In the genomic region with DNA sequence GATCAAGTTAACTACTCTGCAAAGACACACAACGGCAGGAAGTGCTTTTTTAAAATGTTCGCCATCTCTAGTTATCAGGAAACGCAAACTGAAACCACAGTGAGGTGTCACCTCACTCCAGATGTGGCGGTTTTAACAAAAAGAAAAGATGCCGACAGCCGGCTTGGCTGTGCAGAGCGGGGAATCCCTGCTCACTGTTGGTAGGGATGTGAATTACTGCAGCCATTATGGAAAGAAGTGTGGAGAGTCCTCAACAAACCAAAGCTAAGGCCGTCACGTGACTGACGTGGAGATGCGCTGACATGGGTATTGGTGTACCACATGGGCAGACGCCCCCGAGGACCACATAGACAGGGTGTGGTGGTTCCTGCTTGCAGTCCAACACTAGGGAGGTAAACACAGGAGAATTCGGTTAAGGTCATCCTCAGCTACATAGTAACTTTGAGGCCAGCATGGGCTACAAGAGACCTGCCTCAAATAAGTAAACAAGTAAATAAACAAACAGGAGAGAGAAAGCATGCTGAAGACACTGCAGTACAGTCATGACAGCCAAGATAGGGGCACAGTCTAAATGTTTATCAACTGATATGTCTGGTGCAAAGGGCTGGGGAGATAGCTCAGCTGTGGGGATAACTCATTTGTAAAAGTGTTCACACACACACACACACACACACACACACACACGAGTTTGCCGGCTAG, we compare ENCODE assay signal across 18 mouse cellular contexts. TPM values are rescaled to one million over a fixed set of nuclear protein-coding genes. Genes with fewer than 3 reads are reported as not detected.
A peak's percentile ranks its signal among the peaks of the same experiment; 100 is the strongest.
DNase-seq lines count a peak whose midpoint lies in the region; ATAC-seq and TF ChIP-seq lines count a peak whose summit lies in the region.
"Had no signal": no experiment of that assay in that cellular context is flagged by ENCODE, and none has a peak within 500 bp of the region (broad histone marks: within the 10 kb centered on the region; RNA-seq: fewer than 3 reads in every experiment).

No protein-coding gene starts in this region.

- H3K9ac ChIP-seq in liver, embryonic 16.5 days (ENCODE audit: low read depth, low read length): no peak overlapping the region
- H3K9ac ChIP-seq: embryonic facial prominence, embryonic 12.5 days; forebrain, embryonic 13.5 days; heart, embryonic 12.5 days; hindbrain, embryonic 12.5 days; midbrain, embryonic 15.5 days had no signal

- no peak for TF ChIP-seq CTCF in thymus, adult 2 months (IDR thresholded peaks at IDR 0.05; ENCODE audit: borderline replicate concordance, control insufficient read depth, extremely low read depth, insufficient read depth, low read length, poor library complexity)
- no peak for TF ChIP-seq CTCF in layer of hippocampus, adult 2 months (conservative IDR thresholded peaks at IDR 0.05)

- H3K4me2 ChIP-seq in liver, embryonic 16.5 days (ENCODE audit: low read depth, low read length): peak overlapping the region; percentile 24; the same call in 1 of the 2 replicates
- H3K4me2 ChIP-seq: embryonic facial prominence, embryonic 12.5 days; forebrain, embryonic 13.5 days; heart, embryonic 12.5 days; hindbrain, embryonic 12.5 days; midbrain, embryonic 15.5 days had no signal

- ATAC-seq in CD4-positive, CD25-positive, alpha-beta regulatory T cell, adult 4 months: peak; percentile 84
- peak; percentile 54 for ATAC-seq in erythroblast, adult 5-6 weeks (replicated peaks; ENCODE audit: low FRiP score, poor library complexity, severe bottlenecking)
- ATAC-seq in liver, embryonic 16.5 days (ENCODE audit: low read depth): peak; percentile 77
- ATAC-seq: forebrain, embryonic 13.5 days; midbrain, embryonic 15.5 days had no signal

- DNase-seq in thymus, adult 2 months: peak; percentile 60
- no peak for DNase-seq in urinary bladder, postnatal 36 days (ENCODE audit: low spot score in 2 of 2)
- DNase-seq in adipocyte (ENCODE audit: low spot score): no peak
- DNase-seq in layer of hippocampus, adult 2 months (ENCODE audit: low spot score in 2 of 2): no peak
- DNase-seq in adrenal gland, postnatal 25 days: no peak
- DNase-seq: cerebellum, postnatal 10 days; gastrocnemius, adult 2 months; kidney, adult 8-10 months; left cerebral cortex, postnatal 4 days; right cerebral cortex, adult 18-20 months had no signal

- H3K4me1 ChIP-seq in liver, embryonic 16.5 days (ENCODE audit: control insufficient read depth, low read depth, low read length): peaks cover 16% of the 10 kb centered on the region
- H3K4me1 ChIP-seq in thymus, adult 2 months (replicated peaks; ENCODE audit: control insufficient read depth, insufficient read depth, low read length): peaks cover 30% of the 10 kb centered on the region
- H3K4me1 ChIP-seq: embryonic facial prominence, embryonic 12.5 days; forebrain, embryonic 13.5 days; heart, embryonic 12.5 days; hindbrain, embryonic 12.5 days; midbrain, embryonic 15.5 days had no signal

- no peak overlapping the region for H3K27ac ChIP-seq in liver, embryonic 16.5 days (ENCODE audit: low read length)
- peak overlapping the region; percentile 74 for H3K27ac ChIP-seq in thymus, adult 2 months (ENCODE audit: control insufficient read depth, insufficient read depth, low read length)
- no peak overlapping the region for H3K27ac ChIP-seq in layer of hippocampus, adult 2 months
- H3K27ac ChIP-seq: embryonic facial prominence, embryonic 12.5 days; forebrain, embryonic 13.5 days; gastrocnemius, adult 2 months; hindbrain, embryonic 12.5 days; midbrain, embryonic 15.5 days had no signal

- WGBS in liver, embryonic 16.5 days (ENCODE audit: insufficient replicate concordance): 21% methylated on average over 16 of the region's 16 CpGs
- 15% methylated on average over 16 of the region's 16 CpGs for WGBS in thymus, adult 2 months

- no peaks in the 10 kb centered on the region for H3K36me3 ChIP-seq in liver, embryonic 16.5 days (ENCODE audit: control insufficient read depth, insufficient read depth)
- peaks cover 2% of the 10 kb centered on the region; the same call in 1 of the 2 replicates for H3K36me3 ChIP-seq in thymus, adult 2 months (ENCODE audit: control insufficient read depth, insufficient read depth, low read length)

- H3K9me3 ChIP-seq in liver, embryonic 16.5 days (replicated peaks; ENCODE audit: control insufficient read depth, low read length): no peaks in the 10 kb centered on the region
- H3K9me3 ChIP-seq: embryonic facial prominence, embryonic 12.5 days; forebrain, embryonic 13.5 days; heart, embryonic 12.5 days; hindbrain, embryonic 12.5 days; midbrain, embryonic 15.5 days had no signal

- H3K4me3 ChIP-seq in liver, embryonic 16.5 days (ENCODE audit: low read depth, low read length): no peak overlapping the region
- peak overlapping the region; percentile 36 for H3K4me3 ChIP-seq in thymus, adult 2 months (ENCODE audit: control insufficient read depth, insufficient read depth, low read length)
- H3K4me3 ChIP-seq in layer of hippocampus, adult 2 months: no peak overlapping the region
- H3K4me3 ChIP-seq: embryonic facial prominence, embryonic 12.5 days; forebrain, embryonic 13.5 days; gastrocnemius, adult 2 months; heart, embryonic 12.5 days; hindbrain, embryonic 12.5 days; midbrain, embryonic 15.5 days had no signal

- no peak for TF ChIP-seq POLR2A in thymus, adult 2 months (IDR thresholded peaks at IDR 0.05; ENCODE audit: control insufficient read depth, extremely low read depth, insufficient read depth, low read length, poor library complexity)

- H3K27me3 ChIP-seq in liver, embryonic 16.5 days (ENCODE audit: control insufficient read depth, insufficient read depth, low read depth, low read length): no peaks in the 10 kb centered on the region
- H3K27me3 ChIP-seq in thymus, adult 2 months (ENCODE audit: control insufficient read depth, insufficient read depth, low read length): no peaks in the 10 kb centered on the region
- H3K27me3 ChIP-seq: embryonic facial prominence, embryonic 12.5 days; forebrain, embryonic 13.5 days; heart, embryonic 12.5 days; hindbrain, embryonic 12.5 days; midbrain, embryonic 15.5 days had no signal

RNA-seq across cellular contexts. Expression of a gene that starts 13.2 kb away (rescaled TPM):
- 100 to 1,000 TPM in 1 of 2 experiments, 10 to 100 TPM in 1; 78.1 to 142 TPM for polyA plus RNA-seq in CD4-positive, CD25-positive, alpha-beta regulatory T cell, adult 4 months (2017; shearing (Covaris generic))
- total RNA-seq in erythroblast, adult 5-6 weeks (2015; ENCODE audit: low replicate concordance): 15.0 and 17.1 TPM in 2 replicates
- 59.5 and 60.7 TPM in 2 replicates for total RNA-seq in erythroblast, adult 5-6 weeks (2017; ENCODE audit: low replicate concordance)
- 58.9 and 65.6 TPM in 2 replicates for polyA plus RNA-seq in liver, embryonic 16.5 days (2015; fragmentation: Nextera tagmentation; extraction: Ambion mirVana)
- polyA plus RNA-seq in thymus, adult 2 months (2012; rRNA removed): 97.0 and 106 TPM in 2 replicates
- 100 to 1,000 TPM; 100 to 102 TPM for total RNA-seq in layer of hippocampus, adult 2 months (2021)
- total RNA-seq in adrenal gland, postnatal 25 days (2021): 139 and 150 TPM in 2 replicates

RNA-seq across cellular contexts. Expression of a gene that starts 32.6 kb away (rescaled TPM):
- polyA plus RNA-seq in CD4-positive, CD25-positive, alpha-beta regulatory T cell, adult 4 months (2017; shearing (Covaris generic)): 10 to 100 TPM; 29.8 to 34.6 TPM
- total RNA-seq in erythroblast, adult 5-6 weeks (2015; ENCODE audit: low replicate concordance): 1.9 and 6.5 TPM in 2 replicates
- total RNA-seq in erythroblast, adult 5-6 weeks (2017; ENCODE audit: low replicate concordance): 2.0 and 4.0 TPM in 2 replicates
- polyA plus RNA-seq in liver, embryonic 16.5 days (2015; fragmentation: Nextera tagmentation; extraction: Ambion mirVana): 0.71 and 1.2 TPM in 2 replicates
- polyA plus RNA-seq in thymus, adult 2 months (2012; rRNA removed): 123 and 149 TPM in 2 replicates
- total RNA-seq in layer of hippocampus, adult 2 months (2021): 100 to 1,000 TPM; 820 to 844 TPM
- total RNA-seq in adrenal gland, postnatal 25 days (2021): 2.6 and 3.8 TPM in 2 replicates

RNA-seq across cellular contexts. Expression of a gene that starts 37.6 kb away (rescaled TPM):
- polyA plus RNA-seq in CD4-positive, CD25-positive, alpha-beta regulatory T cell, adult 4 months (2017; shearing (Covaris generic)): 100 to 1,000 TPM in 1 of 2 experiments, 10 to 100 TPM in 1; 87.4 to 109 TPM
- 25.3 and 30.4 TPM in 2 replicates for total RNA-seq in erythroblast, adult 5-6 weeks (2015; ENCODE audit: low replicate concordance)
- 8.6 and 19.0 TPM in 2 replicates for total RNA-seq in erythroblast, adult 5-6 weeks (2017; ENCODE audit: low replicate concordance)
- polyA plus RNA-seq in liver, embryonic 16.5 days (2015; fragmentation: Nextera tagmentation; extraction: Ambion mirVana): 87.4 and 96.7 TPM in 2 replicates
- 39.5 and 45.2 TPM in 2 replicates for polyA plus RNA-seq in thymus, adult 2 months (2012; rRNA removed)
- total RNA-seq in layer of hippocampus, adult 2 months (2021): 10 to 100 TPM; 57.2 to 62.1 TPM
- 103 and 108 TPM in 2 replicates for total RNA-seq in adrenal gland, postnatal 25 days (2021)

RNA-seq across cellular contexts. Expression of a gene that starts 44.4 kb away (rescaled TPM):
- polyA plus RNA-seq in CD4-positive, CD25-positive, alpha-beta regulatory T cell, adult 4 months (2017; shearing (Covaris generic)): 100 to 1,000 TPM; 294 to 347 TPM
- 83.0 and 90.1 TPM in 2 replicates for total RNA-seq in erythroblast, adult 5-6 weeks (2015; ENCODE audit: low replicate concordance)
- 43.8 and 71.5 TPM in 2 replicates for total RNA-seq in erythroblast, adult 5-6 weeks (2017; ENCODE audit: low replicate concordance)
- polyA plus RNA-seq in liver, embryonic 16.5 days (2015; fragmentation: Nextera tagmentation; extraction: Ambion mirVana): 293 and 317 TPM in 2 replicates
- 375 and 384 TPM in 2 replicates for polyA plus RNA-seq in thymus, adult 2 months (2012; rRNA removed)
- total RNA-seq in layer of hippocampus, adult 2 months (2021): 10 to 100 TPM; 84.6 to 94.8 TPM
- total RNA-seq in adrenal gland, postnatal 25 days (2021): 218 and 247 TPM in 2 replicates

RNA-seq across cellular contexts. Expression of a gene that starts 47.7 kb away (rescaled TPM):
- polyA plus RNA-seq in CD4-positive, CD25-positive, alpha-beta regulatory T cell, adult 4 months (2017; shearing (Covaris generic)): under 1 TPM; 0.19 to 0.73 TPM
- not detected in 2 replicates for total RNA-seq in erythroblast, adult 5-6 weeks (2015; ENCODE audit: low replicate concordance)
- total RNA-seq in erythroblast, adult 5-6 weeks (2017; ENCODE audit: low replicate concordance): not detected in 2 replicates
- polyA plus RNA-seq in liver, embryonic 16.5 days (2015; fragmentation: Nextera tagmentation; extraction: Ambion mirVana): not detected in 2 replicates
- polyA plus RNA-seq in thymus, adult 2 months (2012; rRNA removed): 4.4 and 5.4 TPM in 2 replicates
- 10 to 100 TPM; 19.8 TPM for total RNA-seq in layer of hippocampus, adult 2 months (2021)
- 8.6 and 10.9 TPM in 2 replicates for total RNA-seq in adrenal gland, postnatal 25 days (2021)

Comparison
In these comparisons a context has a peak if more than half of its experiments do, and no peak if none do; other contexts are left out.
1. RNA of a gene that starts 32.6 kb away (total RNA-seq): 820 to 844 TPM in layer of hippocampus, adult 2 months; 1.9 to 6.5 TPM in erythroblast, adult 5-6 weeks and 2.6 to 3.8 TPM in adrenal gland, postnatal 25 days; every median in the first group is over 100 times any median in the second.
2. Peak in every context shown above with its lines, with median percentiles within 50 percentile points of each other: ATAC-seq.